Mouse (Mus musculus) stomach, postnatal 0 days (tissue): Measurements from ENCODE around the gene Grid1. TPM values are rescaled to one million over a fixed set of nuclear protein-coding genes. Genes with fewer than 3 reads are reported as not detected.

Source experiments
- ATAC-seq: fragments of 200-750 bp; cut with Nextera tagmentation; 2 replicates; pipeline ENCODE4 v1.8.0; 2017; ENCODE audit not compliant: low FRiP score, low TSS enrichment
- DNase-seq: peaks from one replicate; pipeline ENCODE4 v3.0.0-alpha.2; 2016; ENCODE audit warnings: low spot score
- H3K27ac ChIP-seq: fragments of 300-500 bp; sonication (generic); replicated peaks from 2 replicates; pipeline ENCODE4 v1.5.1; 2014; ENCODE audit warnings: mild to moderate bottlenecking, control low read depth
- H3K27me3 ChIP-seq: fragments of 300-500 bp; sonication (generic); 2 replicates; pipeline ENCODE4 v1.6.1; 2014; ENCODE audit warnings: low read length; ENCODE audit not compliant: control insufficient read depth, insufficient read depth
- H3K36me3 ChIP-seq: fragments of 300-500 bp; sonication (generic); 2 replicates; pipeline ENCODE4 v1.6.1; 2014; ENCODE audit warnings: low read length, mixed read lengths; ENCODE audit not compliant: control insufficient read depth, insufficient read depth
- H3K4me1 ChIP-seq: fragments of 300-500 bp; sonication (generic); replicated peaks from 2 replicates; pipeline ENCODE4 v1.6.1; 2014; ENCODE audit warnings: antibody characterized with exemption; ENCODE audit not compliant: control insufficient read depth, insufficient read depth
- H3K4me2 ChIP-seq: fragments of 300-500 bp; sonication (generic); replicated peaks from 2 replicates; pipeline ENCODE4 v1.6.1; 2014; ENCODE audit warnings: low read depth, mild to moderate bottlenecking, control low read depth, moderate library complexity
- H3K4me3 ChIP-seq: fragments of 300-500 bp; sonication (generic); 2 replicates; pipeline ENCODE4 v1.5.1; 2014; ENCODE audit warnings: low read depth, low read length, control low read depth
- H3K9ac ChIP-seq: fragments of 300-500 bp; sonication (generic); 2 replicates; pipeline ENCODE4 v1.6.1; 2014; ENCODE audit warnings: mild to moderate bottlenecking, low read length, control low read depth, mixed read lengths
- H3K9me3 ChIP-seq: fragments of 300-500 bp; sonication (generic); 2 replicates; pipeline ENCODE4 v1.6.1; 2016; ENCODE audit warnings: low read length; ENCODE audit not compliant: control insufficient read depth
- CTCF ChIP-seq: IDR thresholded peaks from 2 replicates; pipeline ENCODE4 v1.5.1; 2016; ENCODE audit warnings: antibody characterized with exemption, low read depth, mild to moderate bottlenecking, moderate library complexity
- EP300 ChIP-seq: optimal IDR thresholded peaks from 2 replicates; pipeline ENCODE3; 2016; ENCODE audit warnings: antibody characterized with exemption
- WGBS: fragments of 180-500 bp; shearing (Covaris S2); extraction: QIAGEN DNeasy Blood & Tissue Kit; methylation state at CpG from one replicate; pipeline ENCODE4 v1.1.7; 2014; 5-methylcytosine and 5-hydroxymethylcytosine counted together
- polyA plus RNA-seq: library from polyadenylated mRNA; unstranded; fragments of >200 nt; fragmentation: Nextera tagmentation; extraction: Ambion mirVana; gene quantifications from 2 replicates; pipeline ENCODE4 v1.2.1, GENCODE M21; 2015

Gene Grid1
- polyA plus RNA-seq, 1 experiment from 2014 or later = 0.34 TPM

DNA sequence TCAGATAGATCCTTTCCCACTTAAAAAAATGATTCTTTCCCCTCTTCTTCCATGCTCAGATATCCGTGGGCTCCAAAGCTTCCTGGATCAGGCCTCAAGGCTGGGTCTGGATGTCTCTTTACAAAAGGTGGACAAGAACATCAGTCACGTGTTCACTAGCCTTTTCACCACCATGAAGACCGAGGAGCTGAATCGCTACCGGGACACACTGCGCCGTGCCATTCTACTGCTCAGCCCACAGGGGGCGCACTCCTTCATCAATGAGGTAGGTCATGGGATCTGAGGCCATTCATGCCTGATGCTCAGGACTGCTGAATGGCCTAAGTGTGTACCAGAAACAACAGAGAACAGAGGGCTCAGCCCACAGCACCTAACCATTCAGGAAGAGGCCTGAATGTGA, 206.8 kb downstream of the Grid1 start:
- WGBS = 93% methylated on average over 8 of the region's 8 CpGs
- H3K4me2 ChIP-seq = no peak overlapping the region
- H3K27ac ChIP-seq = no peak overlapping the region
- no peaks in the 10 kb centered on the region for H3K9me3 ChIP-seq
- no peak overlapping the region for H3K4me3 ChIP-seq
- no peaks in the 10 kb centered on the region for H3K4me1 ChIP-seq
- H3K36me3 ChIP-seq = no peaks in the 10 kb centered on the region
- no peak for DNase-seq
- no peaks in the 10 kb centered on the region for H3K27me3 ChIP-seq
- TF ChIP-seq EP300 = no peak
- TF ChIP-seq CTCF = peak; percentile 35
- no peak overlapping the region for H3K9ac ChIP-seq
- no peak for ATAC-seq

DNA sequence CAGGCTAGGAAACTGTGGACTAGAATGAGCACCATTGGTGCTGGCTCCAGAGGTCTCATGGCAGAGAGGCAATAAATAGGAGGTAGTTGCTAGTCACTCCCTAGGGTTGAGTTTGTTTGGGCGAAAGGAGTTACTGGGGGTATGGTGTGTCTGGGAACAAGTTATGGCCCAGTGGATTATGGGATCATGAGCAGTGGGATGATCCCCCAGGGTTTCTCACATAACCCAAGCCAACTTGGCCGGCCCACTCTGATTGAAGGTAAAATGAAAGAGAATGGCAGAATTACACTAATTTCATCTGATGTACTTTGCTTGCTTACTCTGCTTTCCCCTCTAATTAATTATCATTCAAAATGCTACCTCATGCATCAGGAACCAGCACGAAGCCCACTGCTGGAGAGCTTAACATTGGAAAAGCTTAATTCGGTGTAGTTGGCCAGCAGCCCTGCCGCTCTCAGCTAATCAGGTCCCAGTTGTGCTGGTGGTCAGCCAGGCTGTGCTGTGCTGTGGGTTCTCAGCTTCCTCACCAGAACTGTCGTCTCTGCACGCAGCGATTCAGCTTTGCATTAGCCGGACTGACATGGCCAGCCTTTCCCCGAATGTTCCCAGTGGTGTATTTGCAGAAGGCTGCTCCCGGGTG, 207.7 kb downstream of the Grid1 start:
- Histone ChIP-seq H3K4me1 (no peaks in the 10 kb centered on the region), H3K36me3 (no peaks in the 10 kb centered on the region), H3K9me3 (no peaks in the 10 kb centered on the region), H3K27me3 (no peaks in the 10 kb centered on the region), H3K4me2 (no peak overlapping the region), H3K4me3 (no peak overlapping the region), H3K27ac (no peak overlapping the region), H3K9ac (no peak overlapping the region)
- DNase-seq (no peak), ATAC-seq (no peak)
- TF ChIP-seq CTCF (no peak), EP300 (no peak)
- 45% methylated on average over 11 of the region's 11 CpGs for WGBS

GRCm38 (mm10) chr14:35029626-35030025, 209.7 kb downstream of the Grid1 start:
- 91% methylated on average over 2 of the region's 2 CpGs for WGBS
- Histone ChIP-seq H3K4me3 (no peak overlapping the region), H3K27ac (no peak overlapping the region), H3K9me3 (no peaks in the 10 kb centered on the region), H3K9ac (no peak overlapping the region), H3K4me1 (no peaks in the 10 kb centered on the region), H3K27me3 (no peaks in the 10 kb centered on the region), H3K4me2 (no peak overlapping the region), H3K36me3 (no peaks in the 10 kb centered on the region)
- TF ChIP-seq EP300 = no peak
- TF ChIP-seq CTCF = no peak
- DNase-seq (no peak), ATAC-seq (no peak)

DNA sequence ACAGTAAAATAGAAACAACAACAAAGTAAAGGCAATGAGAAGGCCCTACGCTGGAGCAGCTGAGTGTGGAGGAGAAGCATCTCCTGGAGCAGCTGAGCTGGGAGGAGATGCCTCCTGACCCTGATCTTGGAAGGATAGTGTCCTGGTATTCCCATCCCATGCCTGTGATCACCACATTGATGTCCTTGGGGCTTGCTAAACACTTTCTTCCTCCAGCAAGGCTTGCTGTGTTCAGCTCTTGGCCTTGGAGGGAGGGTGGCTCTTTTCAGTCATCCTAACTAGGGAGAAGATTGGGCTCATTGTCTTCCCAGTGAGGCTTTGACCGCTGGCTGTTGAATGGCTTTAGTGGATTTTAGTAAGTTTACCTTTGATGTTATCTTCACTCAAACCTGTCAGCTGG, 210.4 kb downstream of the Grid1 start:
- no peak for TF ChIP-seq CTCF
- no peak for TF ChIP-seq EP300
- Histone ChIP-seq H3K9me3 (no peaks in the 10 kb centered on the region), H3K9ac (no peak overlapping the region), H3K4me1 (no peaks in the 10 kb centered on the region), H3K27me3 (no peaks in the 10 kb centered on the region), H3K4me3 (no peak overlapping the region), H3K4me2 (no peak overlapping the region), H3K36me3 (no peaks in the 10 kb centered on the region), H3K27ac (no peak overlapping the region)
- ATAC-seq (no peak), DNase-seq (no peak)
- 70% methylated on average over 2 of the region's 2 CpGs for WGBS

DNA sequence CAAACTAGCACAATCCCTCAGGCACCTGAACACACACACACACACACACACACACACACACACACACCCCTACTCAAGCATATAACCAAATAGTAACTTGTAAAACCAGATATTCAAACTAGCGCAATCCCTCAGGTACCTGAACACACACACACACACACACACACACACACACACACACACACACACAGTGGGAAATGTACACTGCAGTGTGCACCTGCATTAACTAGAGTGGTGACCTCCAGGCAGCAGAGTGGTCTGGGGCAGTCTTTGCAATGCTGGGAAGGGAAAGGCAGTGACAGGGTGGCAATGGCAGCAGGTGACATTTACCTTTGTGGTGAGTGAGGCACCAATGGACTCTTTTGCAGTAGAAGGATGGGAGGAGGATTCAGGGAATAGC, 212.4 kb downstream of the Grid1 start:
- Histone ChIP-seq H3K4me2 (no peak overlapping the region), H3K4me1 (no peaks in the 10 kb centered on the region), H3K9me3 (no peaks in the 10 kb centered on the region), H3K27ac (no peak overlapping the region), H3K4me3 (no peak overlapping the region), H3K27me3 (no peaks in the 10 kb centered on the region), H3K36me3 (no peaks in the 10 kb centered on the region), H3K9ac (no peak overlapping the region)
- peak; percentile 21; the same call in 1 of the 2 replicates for ATAC-seq
- TF ChIP-seq CTCF = no peak
- TF ChIP-seq EP300 = no peak
- peak; percentile 18 for DNase-seq
- 69% methylated on average over 1 of the region's 1 CpGs for WGBS

DNA sequence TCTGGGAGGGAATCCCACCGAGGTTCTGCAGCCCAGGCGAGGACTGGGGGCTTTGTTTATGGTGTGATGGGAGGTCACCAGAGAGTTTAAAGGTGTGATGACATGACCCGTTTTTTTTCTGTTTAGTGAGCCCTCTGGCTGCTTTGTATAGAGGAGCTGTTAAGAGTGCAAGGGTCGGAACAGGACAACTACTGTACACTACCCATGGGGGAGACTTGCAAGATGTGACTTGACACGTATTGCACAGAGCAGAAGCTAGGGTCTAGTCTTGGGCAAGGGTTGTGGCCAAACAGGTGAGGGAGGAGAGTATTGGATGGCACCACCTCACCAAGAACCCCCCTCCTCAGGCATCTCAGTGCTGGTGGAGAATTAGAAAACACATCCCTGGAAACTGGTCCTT, 224.4 kb downstream of the Grid1 start:
- no peaks in the 10 kb centered on the region for H3K27me3 ChIP-seq
- no peaks in the 10 kb centered on the region for H3K36me3 ChIP-seq
- DNase-seq (no peak), ATAC-seq (no peak)
- H3K27ac ChIP-seq = no peak overlapping the region
- TF ChIP-seq CTCF = no peak
- no peak for TF ChIP-seq EP300
- 43% methylated on average over 5 of the region's 5 CpGs for whole genome bisulfite sequencing
- no peak overlapping the region for H3K4me3 ChIP-seq
- H3K4me1 ChIP-seq = no peaks in the 10 kb centered on the region
- no peaks in the 10 kb centered on the region for H3K9me3 ChIP-seq
- no peak overlapping the region for H3K4me2 ChIP-seq
- no peak overlapping the region for H3K9ac ChIP-seq
